Mouse (Mus musculus): ENCODE results near the gene Gm49486. TPM values are rescaled to one million over a fixed set of nuclear protein-coding genes. Genes with fewer than 3 reads are reported as not detected.

The Gm49486 gene
- polyA plus RNA-seq (2014; fragmentation: Illumina TruSeq; extraction: RNeasy Lipid Tissue Mini Kit (QIAGEN cat#74804); ENCODE audit: low read depth, low replicate concordance): 0.60 TPM

DNA sequence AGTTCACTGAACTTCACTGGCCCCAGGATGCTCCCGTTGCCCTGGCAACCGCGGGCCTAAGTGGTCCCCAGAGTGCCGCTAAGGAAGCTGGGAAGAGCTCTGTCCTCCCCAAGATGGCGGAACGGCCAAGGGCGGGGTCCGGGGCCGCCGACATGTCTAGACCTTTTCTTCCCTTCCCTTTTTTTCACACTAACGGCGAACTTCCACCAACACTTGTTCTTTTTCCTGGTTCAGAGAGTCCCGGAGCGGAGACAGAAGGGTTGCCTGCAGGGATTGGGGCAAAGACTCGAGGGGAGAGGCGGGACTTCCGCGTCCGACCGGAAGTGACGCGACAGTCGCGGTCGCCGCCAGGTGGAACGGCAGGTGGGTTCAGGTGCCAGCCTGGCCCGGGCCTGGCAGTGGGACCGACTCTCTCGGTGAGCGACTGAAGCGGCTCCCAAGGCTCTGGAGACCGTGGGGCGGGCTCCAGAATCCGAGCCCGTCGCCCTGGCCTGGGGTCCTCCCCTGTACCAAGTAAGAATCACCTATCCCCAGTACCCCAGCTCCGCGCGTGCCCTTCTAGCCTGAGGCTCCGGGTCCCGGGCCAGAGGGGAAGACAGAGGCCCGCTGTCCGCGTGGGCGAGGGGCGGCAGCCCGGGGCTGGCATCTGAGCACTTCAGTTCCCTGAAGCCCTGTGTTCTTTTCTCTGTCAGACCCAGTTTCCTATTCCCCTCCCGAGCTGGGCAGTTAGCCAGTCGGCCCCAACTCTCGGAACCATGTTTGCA, at the start of gene Gm49486, which contains the start of gene Pick1:
TSS of gene Gm49486 (plus strand) at position 334 of the 764 bp plus-strand sequence.
TSS of gene Pick1 (plus strand) at position 116 of the 764 bp plus-strand sequence.

GRCm38 (mm10) chr15:79254661-79255060, 25.5 kb downstream of the Gm49486 start, which contains the start of gene Slc16a8:
TSS of gene Slc16a8 (minus strand) at chr15:79254761.

GRCm38 (mm10) chr15:79285399-79285798, 56.2 kb downstream of the Gm49486 start, which contains the start of gene Baiap2l2:
TSS of gene Baiap2l2 (minus strand) at chr15:79285537.

Other genes starting within 250 kb of the Gm49486 start
- 112 TPM for gene H1f0, start 200.9 kb upstream of the Gm49486 start, polyA plus RNA-seq (2014; fragmentation: Illumina TruSeq; extraction: RNeasy Lipid Tissue Mini Kit (QIAGEN cat#74804); ENCODE audit: low read depth, low replicate concordance)
- gene Galr3, start 187.5 kb upstream of the Gm49486 start, polyA plus RNA-seq (2014; fragmentation: Illumina TruSeq; extraction: RNeasy Lipid Tissue Mini Kit (QIAGEN cat#74804); ENCODE audit: low read depth, low replicate concordance): 0.98 TPM
- 36.9 TPM for gene Ankrd54, start 166.5 kb upstream of the Gm49486 start, polyA plus RNA-seq (2014; fragmentation: Illumina TruSeq; extraction: RNeasy Lipid Tissue Mini Kit (QIAGEN cat#74804); ENCODE audit: low read depth, low replicate concordance)
- gene Eif3l, start 154.2 kb upstream of the Gm49486 start, polyA plus RNA-seq (2014; fragmentation: Illumina TruSeq; extraction: RNeasy Lipid Tissue Mini Kit (QIAGEN cat#74804); ENCODE audit: low read depth, low replicate concordance): 142 TPM
- 29.7 TPM for gene Micall1, start 120.5 kb upstream of the Gm49486 start, polyA plus RNA-seq (2014; fragmentation: Illumina TruSeq; extraction: RNeasy Lipid Tissue Mini Kit (QIAGEN cat#74804); ENCODE audit: low read depth, low replicate concordance)
- gene Polr2f, start 88.4 kb upstream of the Gm49486 start, polyA plus RNA-seq (2014; fragmentation: Illumina TruSeq; extraction: RNeasy Lipid Tissue Mini Kit (QIAGEN cat#74804); ENCODE audit: low read depth, low replicate concordance): 84.6 TPM
- 22.1 TPM for gene 1700088E04Rik, start 88.1 kb upstream of the Gm49486 start, polyA plus RNA-seq (2014; fragmentation: Illumina TruSeq; extraction: RNeasy Lipid Tissue Mini Kit (QIAGEN cat#74804); ENCODE audit: low read depth, low replicate concordance)
- 0.63 TPM for gene Sox10, start 64.2 kb upstream of the Gm49486 start, polyA plus RNA-seq (2014; fragmentation: Illumina TruSeq; extraction: RNeasy Lipid Tissue Mini Kit (QIAGEN cat#74804); ENCODE audit: low read depth, low replicate concordance)
- gene Pick1, start 218 bp upstream of the Gm49486 start, polyA plus RNA-seq (2014; fragmentation: Illumina TruSeq; extraction: RNeasy Lipid Tissue Mini Kit (QIAGEN cat#74804); ENCODE audit: low read depth, low replicate concordance): 33.1 TPM
- 0.17 TPM for gene Slc16a8, start 25.4 kb downstream of the Gm49486 start, polyA plus RNA-seq (2014; fragmentation: Illumina TruSeq; extraction: RNeasy Lipid Tissue Mini Kit (QIAGEN cat#74804); ENCODE audit: low read depth, low replicate concordance)
- gene Baiap2l2, start 56.1 kb downstream of the Gm49486 start, polyA plus RNA-seq (2014; fragmentation: Illumina TruSeq; extraction: RNeasy Lipid Tissue Mini Kit (QIAGEN cat#74804); ENCODE audit: low read depth, low replicate concordance): 0.94 TPM
- 25.6 TPM for gene Pla2g6, start 99.0 kb downstream of the Gm49486 start, polyA plus RNA-seq (2014; fragmentation: Illumina TruSeq; extraction: RNeasy Lipid Tissue Mini Kit (QIAGEN cat#74804); ENCODE audit: low read depth, low replicate concordance)
- gene Maff, start 117.2 kb downstream of the Gm49486 start, polyA plus RNA-seq (2014; fragmentation: Illumina TruSeq; extraction: RNeasy Lipid Tissue Mini Kit (QIAGEN cat#74804); ENCODE audit: low read depth, low replicate concordance): 4.3 TPM
- gene Tmem184b, start 174.2 kb downstream of the Gm49486 start, polyA plus RNA-seq (2014; fragmentation: Illumina TruSeq; extraction: RNeasy Lipid Tissue Mini Kit (QIAGEN cat#74804); ENCODE audit: low read depth, low replicate concordance): 45.4 TPM
- gene Csnk1e, start 226.2 kb downstream of the Gm49486 start, polyA plus RNA-seq (2014; fragmentation: Illumina TruSeq; extraction: RNeasy Lipid Tissue Mini Kit (QIAGEN cat#74804); ENCODE audit: low read depth, low replicate concordance): 58.9 TPM

All from adipose tissue, adult 10 weeks (tissue).